Mouse (Mus musculus) CH12.LX (cell line): Measurements from ENCODE around the gene Pithd1. TPM values are rescaled to one million over a fixed set of nuclear protein-coding genes. Genes with fewer than 3 reads are reported as not detected.

Experiments used
- DNase-seq: peaks from one replicate; pipeline ENCODE4 v3.0.0-alpha.2; 2013; ENCODE audit errors: extremely low read depth
- H3K27ac ChIP-seq: 2 replicates; pipeline ENCODE4 v1.5.1; 2012; ENCODE audit warnings: low read depth, mild to moderate bottlenecking, control low read depth, moderate library complexity; ENCODE audit not compliant: insufficient read depth
- H3K27me3 ChIP-seq: replicated peaks from 2 replicates; pipeline ENCODE3; 2012; ENCODE audit warnings: inconsistent platforms
- H3K36me3 ChIP-seq, 2 experiments: replicated peaks in 1 of 2; 2 replicates each; pipeline versions ENCODE3 to v1.6.1; 2012; ENCODE audit warnings: inconsistent platforms in 1 of 2, low read length in 1 of 2, mild to moderate bottlenecking in 1 of 2, mixed read lengths in 1 of 2, moderate library complexity in 1 of 2; ENCODE audit not compliant: control insufficient read depth in 1 of 2, insufficient read depth in 1 of 2
- H3K4me1 ChIP-seq, 2 experiments: 2 replicates each; pipeline ENCODE4 v1.6.1; 2012; ENCODE audit warnings: inconsistent platforms in 1 of 2, moderate library complexity in 1 of 2; ENCODE audit not compliant: insufficient read depth in 2 of 2, control insufficient read depth in 1 of 2
- H3K4me2 ChIP-seq: 2 replicates; pipeline ENCODE4 v1.6.1; 2012; ENCODE audit warnings: low read depth, mild to moderate bottlenecking, control low read depth; ENCODE audit not compliant: poor library complexity, insufficient read depth, severe bottlenecking
- H3K4me3 ChIP-seq, 3 experiments: fragments of 150-350 bp in 1 of 3; sonication (generic) in 1 of 3; replicated peaks in 1 of 3; 2 replicates each; pipeline versions ENCODE3 to v1.5.1; 2011 to 2012; ENCODE audit warnings: low read depth in 2 of 3, low read length in 2 of 3, mild to moderate bottlenecking in 2 of 3, moderate library complexity in 2 of 3, control low read depth in 1 of 3, improper control_type of control experiment in 1 of 3, inconsistent platforms in 1 of 3, mixed read lengths in 1 of 3; ENCODE audit not compliant: poor library complexity in 1 of 3
- H3K79me2 ChIP-seq: replicated peaks from 2 replicates; pipeline ENCODE4 v1.6.1; 2012; ENCODE audit warnings: mild to moderate bottlenecking, moderate library complexity; ENCODE audit not compliant: control insufficient read depth, poor library complexity, insufficient read depth, severe bottlenecking; ENCODE audit errors: extremely low read depth
- H3K9ac ChIP-seq: 2 replicates; pipeline ENCODE4 v1.6.1; 2012; ENCODE audit warnings: low read depth, mild to moderate bottlenecking, control low read depth, moderate library complexity; ENCODE audit not compliant: insufficient read depth
- H3K9me3 ChIP-seq: replicated peaks from 2 replicates; pipeline ENCODE3; 2012; ENCODE audit warnings: low read length, inconsistent platforms, mixed read lengths
- CHD2 ChIP-seq: IDR thresholded peaks from 2 replicates; pipeline ENCODE4 v1.6.1; 2011; ENCODE audit warnings: low read length, improper control_type of control experiment
- CTCF ChIP-seq, 2 experiments: IDR thresholded peaks in 1 of 2; conservative IDR thresholded peaks in 1 of 2; 2 replicates each; pipeline ENCODE4 v1.5.1; 2011 to 2012; ENCODE audit warnings: low read depth in 2 of 2, low read length in 2 of 2, improper control_type of control experiment in 1 of 2, inconsistent platforms in 1 of 2, mild to moderate bottlenecking in 1 of 2, moderate library complexity in 1 of 2
- ELF1 ChIP-seq: IDR thresholded peaks from 2 replicates; pipeline ENCODE4 v1.6.1; 2014; ENCODE audit warnings: low read depth, mild to moderate bottlenecking, inconsistent platforms, low read length, improper control_type of control experiment
- GABPA ChIP-seq: IDR thresholded peaks from 2 replicates; pipeline ENCODE4 v1.6.1; 2012; ENCODE audit warnings: low read depth, low read length, improper control_type of control experiment, inconsistent platforms; ENCODE audit not compliant: insufficient replicate concordance
- JUN ChIP-seq: IDR thresholded peaks from 2 replicates; pipeline ENCODE4 v1.6.1; 2011; ENCODE audit warnings: low read depth, mild to moderate bottlenecking, low read length, improper control_type of control experiment, moderate library complexity; ENCODE audit not compliant: insufficient read depth
- KAT2A ChIP-seq: IDR thresholded peaks from 2 replicates; pipeline ENCODE4 v1.6.1; 2012; ENCODE audit warnings: low read length, improper control_type of control experiment, inconsistent platforms; ENCODE audit not compliant: insufficient replicate concordance
- MAFK ChIP-seq: IDR thresholded peaks from 2 replicates; pipeline ENCODE4 v1.6.1; 2011; ENCODE audit warnings: low read length, improper control_type of control experiment; ENCODE audit not compliant: insufficient replicate concordance
- MAX ChIP-seq: IDR thresholded peaks from 2 replicates; pipeline ENCODE4 v1.6.1; 2011; ENCODE audit warnings: low read length, improper control_type of control experiment
- MAZ ChIP-seq: IDR thresholded peaks from 2 replicates; pipeline ENCODE4 v1.6.1; 2012; ENCODE audit warnings: low read depth, mild to moderate bottlenecking, inconsistent platforms, low read length, improper control_type of control experiment, moderate library complexity
- MXI1 ChIP-seq: IDR thresholded peaks from 2 replicates; pipeline ENCODE4 v1.6.1; 2011; ENCODE audit warnings: mild to moderate bottlenecking, low read depth, low read length, improper control_type of control experiment
- NELFE ChIP-seq: IDR thresholded peaks from 2 replicates; pipeline ENCODE4 v1.6.1; 2011; ENCODE audit warnings: low read depth, low read length, improper control_type of control experiment
- POLR2A ChIP-seq: IDR thresholded peaks from 2 replicates; pipeline ENCODE4 v1.6.1; 2011; ENCODE audit warnings: low read depth, mild to moderate bottlenecking, improper control_type of control experiment, low read length
- TCF12 ChIP-seq: IDR thresholded peaks from 2 replicates; pipeline ENCODE4 v1.6.1; 2014; ENCODE audit warnings: low read depth, mild to moderate bottlenecking, inconsistent platforms, low read length, improper control_type of control experiment
- UBTF ChIP-seq: IDR thresholded peaks from 2 replicates; pipeline ENCODE4 v1.6.1; 2012; ENCODE audit warnings: low read depth, mild to moderate bottlenecking, inconsistent platforms, low read length, improper control_type of control experiment, moderate library complexity
- USF2 ChIP-seq: conservative IDR thresholded peaks from 2 replicates; pipeline ENCODE4 v1.6.1; 2011; ENCODE audit warnings: low read depth, low read length, improper control_type of control experiment
- ZC3H11A ChIP-seq: IDR thresholded peaks from 2 replicates; pipeline ENCODE4 v1.6.1; 2012; ENCODE audit warnings: low read depth, mild to moderate bottlenecking, inconsistent platforms, low read length, improper control_type of control experiment
- ZKSCAN1 ChIP-seq: IDR thresholded peaks from 2 replicates; pipeline ENCODE4 v1.6.1; 2012; ENCODE audit warnings: low read depth, inconsistent platforms, low read length, improper control_type of control experiment, borderline replicate concordance
- ZMIZ1 ChIP-seq: IDR thresholded peaks from 2 replicates; pipeline ENCODE4 v1.6.1; 2012; ENCODE audit warnings: low read depth, mild to moderate bottlenecking, inconsistent platforms, low read length, improper control_type of control experiment
- ZNF384 ChIP-seq: IDR thresholded peaks from 2 replicates; pipeline ENCODE4 v1.6.1; 2012; ENCODE audit warnings: low read depth, low read length, improper control_type of control experiment, inconsistent platforms
- dilution Hi-C: fragments of 300-500 bp; cut with MboI; formaldehyde crosslinking; loops from 2 replicates; pipeline ENCODE4 v1.14.3; 2020; ENCODE audit warnings: low sequenced_read_pairs; ENCODE audit not compliant: extremely low pct_unique_long_range_greater_than_20kb, extremely low pct_ligation_motif_present
- in situ Hi-C: fragments of 300-500 bp; cut with MboI; formaldehyde crosslinking; loops from 3 replicates; pipeline ENCODE4 v1.14.3; 2019; ENCODE audit warnings: low sequenced_read_pairs, low pct_ligation_motif_present, low pct_unique_long_range_greater_than_20kb, mixed read lengths
- polyA plus RNA-seq: library from polyadenylated mRNA; unstranded; fragments of >175 nt; gene quantifications from 2 replicates; pipeline ENCODE4 v1.2.1, GENCODE M21; 2012; ENCODE audit warnings: low read depth; ENCODE audit not compliant: insufficient read length
- total RNA-seq, 2 experiments: library from RNA; depleted of rRNA; stranded (reverse); fragments of 300-350 nt in 1 of 2; fragments of >200 nt in 1 of 2; gene quantifications; 2 replicates each; pipeline ENCODE4 v1.2.3; 2012 to 2014

The Pithd1 gene
- total and polyA plus RNA-seq, 3 experiments = 53.2 to 87.5 (median 53.2) TPM

GRCm38 (mm10) chr4:135951505-135951904 is 35.6 kb downstream of the Pithd1 start:
- H3K4me2 ChIP-seq = no peak overlapping the region
- peaks cover 26 to 60% of the 10 kb centered on the region in 2 experiments for H3K36me3 ChIP-seq
- H3K4me1 ChIP-seq = peaks cover 0 to 17% of the 10 kb centered on the region in 2 experiments; a peak in 2 of 4 replicates
- no peaks in the 10 kb centered on the region for H3K79me2 ChIP-seq
- no peaks in the 10 kb centered on the region for H3K27me3 ChIP-seq
- dilution Hi-C loops = no loop called here
- H3K27ac ChIP-seq = no peak overlapping the region
- H3K9me3 ChIP-seq = peaks cover 11% of the 10 kb centered on the region
- H3K9ac ChIP-seq = no peak overlapping the region
- TF ChIP-seq CTCF (conservative IDR thresholded peaks at IDR 0.05 in 1 of 2, IDR thresholded peaks at IDR 0.05 in 1 of 2; ENCODE audit: low read depth in 2 of 2, low read length in 2 of 2) (peak; percentile 18 to 27; a peak in 1 of 4 replicates), MXI1 (no peak)
- no peak for DNase-seq
- H3K4me3 ChIP-seq = no peak overlapping the region
- in situ Hi-C loops = no loop called here

GRCm38 (mm10) chr4:135950365-135950764 is 36.7 kb downstream of the Pithd1 start:
- H3K9ac ChIP-seq = no peak overlapping the region
- no peak overlapping the region for H3K27ac ChIP-seq
- dilution Hi-C loops = no loop called here
- H3K79me2 ChIP-seq = no peaks in the 10 kb centered on the region
- H3K4me1 ChIP-seq = peaks cover 3 to 23% of the 10 kb centered on the region in 2 experiments; a peak in 3 of 4 replicates
- H3K27me3 ChIP-seq = no peaks in the 10 kb centered on the region
- no peak for TF ChIP-seq POLR2A
- no peak for TF ChIP-seq CHD2
- no peak for TF ChIP-seq ELF1
- TF ChIP-seq MAZ = no peak
- TF ChIP-seq USF2 = no peak
- no peak for TF ChIP-seq KAT2A
- TF ChIP-seq MXI1 = no peak
- TF ChIP-seq UBTF = no peak
- no peak for TF ChIP-seq MAFK
- TF ChIP-seq NELFE = no peak
- TF ChIP-seq JUN = no peak
- no peak for TF ChIP-seq ZNF384
- no peak for TF ChIP-seq ZC3H11A
- TF ChIP-seq TCF12 = no peak
- no peak for TF ChIP-seq GABPA
- no peak for TF ChIP-seq ZMIZ1
- no peak for TF ChIP-seq ZKSCAN1
- TF ChIP-seq MAX = no peak
- TF ChIP-seq, all 38 proteins: peak for 0
- Histone ChIP-seq H3K4me3 (no peak overlapping the region), H3K4me2 (no peak overlapping the region), H3K9me3 (peaks cover 11% of the 10 kb centered on the region), H3K36me3 (peaks cover 18 to 50% of the 10 kb centered on the region in 2 experiments)
- no peak for DNase-seq
- in situ Hi-C loops = no loop called here
